Mouse (Mus musculus) layer of hippocampus, postnatal 25 days (tissue): Measurements from ENCODE around the gene Dlx2. TPM values are rescaled to one million over a fixed set of nuclear protein-coding genes. Genes with fewer than 3 reads are reported as not detected.

ENCODE experiments used
- DNase-seq, 2 experiments: peaks; one replicate each; pipeline ENCODE4 v3.0.0; 2022; ENCODE audit warnings: mixed read lengths in 2 of 2, low spot score in 1 of 2; ENCODE audit errors: extremely low spot score in 1 of 2
- total RNA-seq, 2 experiments: library from RNA; stranded (reverse); gene quantifications; 2 replicates each; pipeline ENCODE4 v1.2.3; 2021

Dlx2 gene
- total RNA-seq, 2 experiments from 2014 or later = 5.7 to 6.0 TPM

GRCm38 (mm10) chr2:71541418-71542226 lies 4.9 kb downstream of the Dlx2 start:
- DNase-seq = no peak

- DNase-seq = no peak
Measured at GRCm38 (mm10) chr2:71540611-71541417, 5.7 kb downstream of the Dlx2 start.

- no peak for DNase-seq
Measured at GRCm38 (mm10) chr2:71534242-71535052, 12.1 kb downstream of the Dlx2 start.

GRCm38 (mm10) chr2:71533094-71533493 lies 13.5 kb downstream of the Dlx2 start:
- no peak for DNase-seq

GRCm38 (mm10) chr2:71531990-71532970 lies 14.3 kb downstream of the Dlx2 start:
- DNase-seq = no peak

GRCm38 (mm10) chr2:71531124-71531590 lies 15.4 kb downstream of the Dlx2 start:
- DNase-seq = no peak

- no peak for DNase-seq
Measured at GRCm38 (mm10) chr2:71530391-71531123, 16.0 kb downstream of the Dlx2 start.

- DNase-seq = no peak
Measured at GRCm38 (mm10) chr2:71529511-71530351, 16.8 kb downstream of the Dlx2 start.

GRCm38 (mm10) chr2:71528714-71529510 lies 17.6 kb downstream of the Dlx2 start:
- DNase-seq = no peak

GRCm38 (mm10) chr2:71528014-71528713 lies 18.4 kb downstream of the Dlx2 start, which contains the start of gene Dlx1:
TSS of gene Dlx1 (plus strand) at chr2:71528113.
- DNase-seq = no peak

- DNase-seq = peak in 1 of 2 experiments; percentile 6
Measured at GRCm38 (mm10) chr2:71527323-71528013, 19.1 kb downstream of the Dlx2 start.

GRCm38 (mm10) chr2:71526595-71527322 lies 19.8 kb downstream of the Dlx2 start:
- DNase-seq = no peak

GRCm38 (mm10) chr2:71524763-71525162 lies 21.8 kb downstream of the Dlx2 start:
- DNase-seq = no peak

- no peak for DNase-seq
Measured at GRCm38 (mm10) chr2:71523431-71523830, 23.1 kb downstream of the Dlx2 start.

- no peak for DNase-seq
Measured at GRCm38 (mm10) chr2:71522871-71523270, 23.7 kb downstream of the Dlx2 start.
